Mouse (Mus musculus): ENCODE data around the gene Stk24.

Stk24 gene

DNA sequence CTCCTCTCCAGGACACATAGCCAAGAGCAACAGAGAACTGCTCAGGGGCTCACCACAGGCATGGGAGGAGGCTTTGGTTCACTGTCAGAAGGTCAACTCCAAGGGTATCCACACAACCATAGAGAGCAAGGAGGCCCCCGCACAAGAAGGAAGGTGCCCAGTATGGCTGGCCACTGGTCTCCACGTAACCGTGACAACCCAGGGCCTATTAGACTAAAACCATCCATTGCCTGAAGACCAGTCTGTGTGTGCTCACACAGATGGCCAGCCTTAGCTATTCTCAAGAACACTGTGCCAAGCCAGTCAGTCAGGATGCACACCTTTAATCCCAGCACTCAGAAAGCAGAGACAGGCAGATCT, 62.5 kb downstream of the Stk24 start:
- no peak for DNase-seq (ENCODE audit: extremely low read depth, insufficient read length, low spot score)

DNA sequence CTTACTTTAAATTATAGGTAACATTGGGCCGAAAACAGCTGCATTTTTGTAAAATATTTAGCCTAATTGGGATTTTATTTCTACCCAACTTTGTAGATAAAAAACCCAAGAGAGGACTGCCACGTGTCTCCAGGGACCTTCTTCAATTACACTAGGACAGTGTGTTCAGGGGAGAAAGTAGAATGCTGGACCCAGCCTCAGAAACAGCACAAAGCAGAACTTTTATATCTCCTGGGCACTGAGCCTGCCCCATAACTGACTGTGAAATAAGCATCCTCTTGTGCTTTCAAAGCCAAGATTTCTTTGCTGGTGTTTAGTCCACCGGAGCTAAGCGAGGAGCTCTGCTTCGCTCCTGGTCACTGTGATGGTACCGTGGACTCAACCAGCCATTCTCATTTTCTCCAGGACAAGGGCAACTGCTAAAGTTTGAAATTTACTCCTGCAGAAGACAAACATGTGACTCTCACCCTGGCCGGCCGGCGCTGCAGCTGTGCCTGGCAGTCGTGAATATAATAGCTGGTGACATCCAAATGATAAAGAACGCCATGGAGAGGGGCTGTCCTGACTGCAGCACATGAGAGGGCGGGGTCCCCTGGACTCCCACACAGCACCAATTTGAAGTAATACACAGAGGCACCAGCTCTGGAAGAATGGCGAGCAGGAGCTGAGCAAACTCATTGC, 63.0 kb downstream of the Stk24 start:
- DNase-seq (ENCODE audit: extremely low read depth, insufficient read length, low spot score): no peak

DNA sequence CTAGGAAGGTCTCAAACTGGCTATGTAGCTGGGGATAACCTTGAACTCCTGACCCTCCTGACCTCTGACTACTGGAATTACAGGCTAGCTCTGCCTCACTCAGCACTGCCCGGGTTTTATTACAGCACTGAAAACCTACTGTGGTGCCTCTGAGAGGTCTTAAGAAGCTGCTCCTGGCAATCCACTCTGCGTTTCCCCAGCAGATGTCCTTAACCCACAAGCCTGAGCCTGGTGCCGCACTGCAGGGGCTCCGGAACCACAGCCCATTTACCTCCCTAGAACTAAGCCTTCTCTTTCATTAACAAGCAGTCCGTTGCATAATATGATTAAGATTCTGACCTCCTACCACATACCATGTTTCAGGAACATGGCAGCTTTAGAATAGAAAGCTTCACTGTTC, 63.7 kb downstream of the Stk24 start:
- no peak for DNase-seq (ENCODE audit: extremely low read depth, insufficient read length, low spot score)

DNA sequence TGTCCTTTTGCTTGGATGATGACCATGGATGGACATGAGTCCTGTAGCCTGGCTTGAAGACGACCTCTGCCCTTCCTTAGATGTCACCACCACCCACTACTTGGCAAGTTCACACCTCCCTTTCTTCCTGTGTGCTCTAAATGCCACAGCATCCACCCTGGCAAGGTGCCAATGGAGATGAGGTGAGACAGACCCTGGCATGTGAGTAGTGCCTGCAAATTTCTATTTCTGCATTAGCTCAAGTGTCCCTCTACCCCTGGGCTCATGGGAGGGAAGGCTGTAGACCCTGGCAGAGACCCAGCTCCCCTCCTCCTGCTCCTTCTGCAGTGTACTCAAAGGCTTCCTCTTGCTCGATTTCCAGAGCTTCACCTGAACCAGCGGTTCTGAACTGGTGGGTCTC, 64.9 kb downstream of the Stk24 start:
- no peak for DNase-seq (ENCODE audit: extremely low read depth, insufficient read length, low spot score)

DNA sequence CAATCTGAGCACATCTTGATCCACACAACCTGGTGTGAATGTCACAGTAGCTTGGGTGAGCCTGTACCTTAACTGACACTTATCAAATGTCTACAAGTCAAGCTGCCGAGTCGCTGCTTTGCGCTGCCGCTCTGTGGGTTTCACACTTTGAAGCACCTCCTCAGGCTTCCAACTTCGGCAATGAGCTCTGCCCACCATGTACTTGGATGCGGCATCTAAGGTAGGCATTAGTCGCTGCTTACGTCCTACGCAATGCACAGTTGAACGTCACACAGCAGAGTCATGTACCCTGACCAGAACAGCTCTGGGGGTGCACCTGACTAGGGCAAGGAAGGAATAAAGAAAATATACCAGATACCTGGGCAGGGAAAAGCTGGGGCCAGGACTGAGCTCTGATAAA, 66.5 kb downstream of the Stk24 start:
- DNase-seq (ENCODE audit: extremely low read depth, insufficient read length, low spot score): no peak

DNA sequence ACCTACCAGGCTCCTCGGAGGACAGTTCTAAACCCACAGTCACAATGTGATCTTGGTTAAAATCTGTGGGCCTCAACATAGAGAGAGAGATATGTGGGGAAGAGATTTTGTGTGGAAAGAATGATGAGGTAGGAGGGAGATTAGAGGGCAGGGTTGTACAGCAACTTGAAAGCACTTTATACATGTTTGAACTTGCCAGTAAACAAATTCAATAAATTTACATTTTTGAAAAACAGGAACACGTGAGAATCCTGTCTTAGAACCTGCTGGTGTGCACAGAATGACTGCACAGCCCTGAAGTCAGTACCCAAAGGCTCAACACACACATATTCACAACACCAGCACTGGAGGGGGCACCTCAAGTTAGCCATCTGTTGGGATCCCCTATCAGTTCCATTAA, 68.7 kb downstream of the Stk24 start:
- no peak for DNase-seq (ENCODE audit: extremely low read depth, insufficient read length, low spot score)

DNA sequence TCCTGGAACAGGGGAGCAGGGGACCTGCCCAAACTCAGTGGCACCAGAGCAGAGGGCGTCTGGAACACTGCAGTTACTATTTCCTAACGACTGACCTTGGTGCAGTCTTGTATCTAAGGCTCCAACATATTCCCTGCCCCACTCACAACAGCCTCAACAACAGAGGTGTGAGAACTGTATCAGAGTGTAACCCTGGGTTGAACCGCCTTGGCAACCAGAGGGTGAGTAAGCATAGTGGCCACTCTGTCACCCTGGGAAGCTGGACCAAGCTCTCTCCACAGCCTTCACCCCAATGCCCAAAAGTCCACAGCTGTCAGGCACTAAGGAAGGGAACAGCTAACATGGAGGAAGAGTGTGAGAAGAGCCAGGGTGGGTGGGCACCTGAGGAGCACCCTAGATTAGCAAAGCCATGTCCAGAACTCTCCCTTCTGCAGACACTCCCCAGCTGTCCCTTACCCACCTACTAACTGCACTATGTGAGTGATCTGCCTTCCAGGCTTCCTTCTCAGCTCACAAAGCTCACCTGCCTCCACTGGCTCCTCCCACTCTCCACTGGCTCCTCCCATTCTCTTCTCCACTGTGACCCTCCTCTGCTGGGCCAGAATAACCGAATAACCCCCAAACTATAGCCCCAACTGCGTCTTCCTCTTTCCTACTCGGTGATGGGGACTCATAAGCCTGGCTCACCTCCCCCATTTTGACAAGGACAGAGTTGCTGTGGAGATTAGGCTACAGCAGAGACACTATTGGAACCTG, 69.3 kb downstream of the Stk24 start:
- no peak for DNase-seq (ENCODE audit: extremely low read depth, insufficient read length, low spot score)

DNA sequence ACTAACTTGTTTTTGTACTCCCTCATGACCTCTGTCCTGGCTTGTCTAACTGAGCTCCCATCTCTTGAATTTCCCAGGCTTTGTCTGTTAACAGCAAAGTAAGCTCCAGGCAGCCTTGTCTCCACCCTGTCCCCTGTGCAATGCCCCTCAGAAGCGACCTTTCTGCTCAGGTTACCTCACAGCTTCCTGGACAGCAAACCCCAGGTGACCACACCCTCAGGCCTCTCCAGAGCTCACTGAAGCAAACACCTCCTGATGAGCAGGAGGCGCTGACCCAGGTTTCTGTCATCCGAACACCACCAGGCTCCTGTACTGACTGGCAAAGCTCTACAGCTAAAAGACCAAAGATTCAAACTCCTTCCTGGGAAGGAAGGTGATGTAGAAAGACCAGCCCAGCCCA, 69.9 kb downstream of the Stk24 start:
- no peak for DNase-seq (ENCODE audit: extremely low read depth, insufficient read length, low spot score)

DNA sequence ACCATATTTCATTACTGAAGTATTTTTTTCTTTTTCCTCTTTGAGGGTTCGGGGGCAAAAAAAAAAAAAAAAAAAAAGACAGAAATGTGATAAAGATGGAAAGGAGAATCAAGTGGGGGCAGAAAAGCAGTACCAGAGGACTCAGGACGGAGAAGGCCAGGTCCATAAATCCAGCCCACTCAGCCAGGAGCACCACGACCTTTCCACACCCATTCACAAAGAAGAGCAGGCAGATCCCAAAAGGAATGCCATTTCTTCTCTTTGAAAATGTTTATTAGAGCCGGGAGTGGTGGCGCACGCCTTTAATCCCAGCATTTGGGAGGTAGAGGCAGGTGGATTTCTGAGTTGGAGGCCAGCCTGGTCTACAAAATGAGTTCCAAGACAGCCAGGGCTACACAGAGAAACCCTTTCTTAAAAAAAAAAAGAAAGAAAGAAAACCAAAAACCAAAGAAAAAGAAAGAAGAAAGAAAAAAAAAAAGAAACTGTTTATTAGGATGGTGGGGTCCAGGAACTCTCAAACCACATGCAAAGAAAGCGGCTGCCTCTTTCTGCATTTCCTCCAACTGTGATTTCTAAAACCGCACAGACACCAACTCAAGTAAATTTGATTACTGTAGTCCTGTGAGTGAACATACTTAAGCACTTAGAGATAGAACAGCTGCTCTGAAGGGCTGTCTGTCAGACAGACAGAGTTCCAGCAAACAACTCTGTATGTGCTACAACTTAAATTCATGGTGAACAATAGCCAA, 74.3 kb downstream of the Stk24 start:
- DNase-seq (ENCODE audit: extremely low read depth, insufficient read length, low spot score): no peak

DNA sequence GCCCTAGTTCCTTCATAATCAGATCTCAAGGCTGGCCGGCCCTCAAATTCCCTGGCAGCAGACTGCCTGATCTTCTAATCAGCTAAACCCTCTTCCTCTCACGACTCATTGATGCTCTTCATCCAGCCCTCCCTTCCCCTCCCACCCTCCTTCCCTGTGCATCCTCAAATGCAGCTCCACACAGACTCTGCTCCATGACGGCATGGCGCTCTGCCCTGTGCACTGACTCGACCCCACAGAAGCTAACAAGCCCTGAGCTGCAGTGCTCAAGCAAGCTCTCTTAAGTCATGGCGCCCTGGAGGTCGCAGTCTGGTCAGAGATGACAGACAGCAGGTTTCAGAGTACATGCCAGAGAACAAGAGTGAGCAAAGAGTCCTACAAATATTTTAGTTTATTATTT, 75.3 kb downstream of the Stk24 start:
- no peak for DNase-seq (ENCODE audit: extremely low read depth, insufficient read length, low spot score)

DNA sequence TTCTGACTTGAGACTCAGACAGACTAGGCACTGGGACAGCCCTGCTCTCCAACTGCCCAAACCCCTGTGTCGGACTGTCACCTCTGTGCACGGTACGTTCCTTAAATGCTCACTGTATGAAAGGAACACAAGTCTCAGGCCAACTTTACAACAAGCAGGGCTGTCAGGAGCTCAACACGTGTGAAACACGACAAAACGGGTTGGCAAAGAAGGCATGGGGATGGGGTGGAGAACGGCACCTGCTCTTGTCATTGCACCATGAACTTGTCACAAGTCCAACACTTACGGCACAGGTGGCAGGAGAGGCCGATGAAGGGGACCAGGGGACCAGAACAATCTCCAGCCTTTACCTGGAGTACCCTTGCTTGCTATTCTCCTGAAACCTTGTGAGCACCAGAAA, 80.7 kb downstream of the Stk24 start:
- no peak for DNase-seq (ENCODE audit: extremely low read depth, insufficient read length, low spot score)

DNA sequence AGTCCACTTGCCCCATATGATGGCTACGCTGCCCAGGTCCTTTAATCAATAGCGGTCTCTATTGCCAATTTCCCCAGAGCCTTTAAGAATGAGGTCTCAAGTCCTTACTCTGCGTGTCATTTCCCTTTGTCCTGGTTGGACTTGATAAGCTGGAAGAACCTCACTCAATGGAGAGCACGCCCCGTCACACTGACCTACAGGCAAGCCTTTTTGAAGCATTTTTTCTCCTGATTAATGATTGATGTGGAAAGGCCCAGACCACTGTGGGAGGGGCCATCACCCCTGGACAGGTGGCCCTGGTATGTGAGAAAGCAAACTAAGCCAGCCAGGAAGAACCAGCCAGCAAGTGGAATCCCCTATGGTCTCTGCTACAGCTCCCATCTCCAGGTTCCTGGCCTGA, 81.3 kb downstream of the Stk24 start:
- DNase-seq (ENCODE audit: extremely low read depth, insufficient read length, low spot score): no peak

DNA sequence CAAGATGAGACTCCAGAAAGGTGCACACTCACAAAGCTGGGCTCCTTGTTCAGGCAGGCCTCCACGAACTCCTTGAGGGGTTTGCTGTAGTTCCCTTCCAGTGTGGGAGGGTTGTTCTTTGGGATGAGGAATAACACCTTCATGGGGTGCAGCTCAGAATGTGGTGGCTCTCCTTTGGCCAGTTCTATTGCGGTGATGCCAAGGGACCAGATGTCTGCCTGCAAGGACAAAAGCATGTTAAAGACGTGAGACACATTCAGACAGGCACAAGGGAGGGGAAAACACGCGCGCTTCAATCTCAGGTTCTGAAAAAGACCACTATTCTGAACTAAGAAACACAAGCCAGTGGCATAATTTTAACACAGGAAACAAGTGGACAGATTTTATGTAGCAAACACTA, 82.7 kb downstream of the Stk24 start:
- DNase-seq (ENCODE audit: extremely low read depth, insufficient read length, low spot score): no peak

DNA sequence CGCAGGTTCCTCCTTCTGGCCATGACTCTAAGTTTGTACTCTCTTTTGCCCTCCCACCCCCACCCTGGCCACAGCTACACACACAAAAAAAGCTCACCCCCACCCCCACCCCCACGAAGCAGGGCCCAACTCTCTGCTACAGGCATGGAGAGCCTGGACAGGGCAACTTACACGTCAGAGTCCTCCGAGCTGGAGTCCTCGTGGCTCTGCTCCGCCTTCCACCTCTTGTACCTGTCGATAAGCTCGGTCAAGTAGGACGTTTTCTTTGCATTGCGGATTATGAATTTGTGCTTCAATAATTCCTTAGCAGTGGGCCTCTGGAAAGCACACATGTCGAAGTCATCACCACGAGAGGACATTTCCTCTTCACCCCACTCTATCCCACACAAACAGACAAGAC, 85.3 kb downstream of the Stk24 start:
- no peak for DNase-seq (ENCODE audit: extremely low read depth, insufficient read length, low spot score)

DNA sequence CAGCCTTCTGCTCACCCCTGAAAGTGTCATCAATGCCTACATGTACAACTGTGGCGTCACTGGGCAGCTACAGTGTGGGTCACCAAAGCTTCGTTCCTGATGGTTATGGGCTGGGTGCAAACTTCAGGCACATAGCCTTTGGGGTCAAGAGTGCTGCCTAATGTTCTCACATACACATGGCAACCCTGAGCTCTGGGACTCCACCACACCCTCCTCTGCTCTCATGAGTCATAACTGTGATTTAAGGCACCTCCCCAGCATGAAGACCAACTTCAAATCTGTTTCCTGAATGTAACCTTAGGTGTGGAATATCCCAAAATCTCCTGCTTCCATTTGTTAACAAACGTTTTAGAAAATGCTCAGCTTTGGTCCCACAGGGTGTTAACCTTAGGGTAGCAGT, 87.4 kb downstream of the Stk24 start:
- DNase-seq (ENCODE audit: extremely low read depth, insufficient read length, low spot score): no peak

DNA sequence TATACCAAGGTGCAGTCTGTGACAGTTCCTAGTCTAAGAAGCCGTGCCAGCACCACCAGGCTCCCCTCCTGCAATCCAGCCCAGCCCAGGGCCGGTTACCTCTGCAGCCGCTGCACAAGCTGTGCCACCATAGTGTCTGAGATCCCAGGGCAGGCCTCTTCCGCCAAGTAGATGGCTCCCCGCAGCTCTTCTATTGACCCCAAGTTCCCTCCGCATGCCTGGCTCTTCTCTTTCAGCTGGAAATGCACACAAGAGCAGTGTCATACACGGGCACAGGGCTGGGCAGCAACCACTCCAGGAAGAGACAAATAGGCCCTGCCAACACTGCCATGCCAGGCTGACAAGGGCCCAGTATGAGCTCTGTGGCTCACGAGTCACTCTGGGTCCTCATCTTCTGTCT, 87.9 kb downstream of the Stk24 start:
- no peak for DNase-seq (ENCODE audit: extremely low read depth, insufficient read length, low spot score)

DNA sequence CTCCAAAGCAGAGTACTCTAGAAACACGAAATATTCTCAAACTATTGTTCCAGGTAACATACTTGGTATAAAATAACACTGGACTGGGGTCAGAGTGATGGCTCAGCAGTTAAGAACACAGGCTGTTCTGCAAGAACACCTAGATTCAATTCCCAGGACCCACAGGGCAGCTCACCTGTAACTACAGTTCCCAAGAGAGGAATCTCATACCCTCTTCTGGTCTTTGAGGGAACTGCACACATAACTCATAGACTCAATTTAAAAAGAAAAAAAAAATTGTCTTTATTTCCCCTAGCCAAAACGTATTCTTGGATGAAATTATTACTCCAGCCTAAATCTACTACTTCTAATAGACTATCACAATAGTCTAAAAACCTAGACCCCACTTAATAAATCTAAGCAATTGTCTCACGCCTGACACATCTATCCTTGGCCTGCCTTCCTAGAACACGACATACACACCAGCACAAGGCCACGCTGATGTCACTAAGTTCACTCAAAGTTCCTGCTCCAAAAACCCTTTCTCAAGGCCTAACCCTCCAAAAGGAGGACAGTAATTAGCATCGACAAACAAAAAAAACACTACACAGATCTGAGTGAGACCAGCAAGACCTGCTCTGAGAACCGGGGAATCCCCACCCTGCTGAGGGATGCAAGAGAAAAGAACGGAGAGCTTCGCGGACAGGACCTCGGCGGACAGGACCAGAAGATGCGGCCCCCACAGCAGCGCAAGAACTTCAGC, 94.3 kb downstream of the Stk24 start:
- no peak for DNase-seq (ENCODE audit: extremely low read depth, insufficient read length, low spot score)

DNA sequence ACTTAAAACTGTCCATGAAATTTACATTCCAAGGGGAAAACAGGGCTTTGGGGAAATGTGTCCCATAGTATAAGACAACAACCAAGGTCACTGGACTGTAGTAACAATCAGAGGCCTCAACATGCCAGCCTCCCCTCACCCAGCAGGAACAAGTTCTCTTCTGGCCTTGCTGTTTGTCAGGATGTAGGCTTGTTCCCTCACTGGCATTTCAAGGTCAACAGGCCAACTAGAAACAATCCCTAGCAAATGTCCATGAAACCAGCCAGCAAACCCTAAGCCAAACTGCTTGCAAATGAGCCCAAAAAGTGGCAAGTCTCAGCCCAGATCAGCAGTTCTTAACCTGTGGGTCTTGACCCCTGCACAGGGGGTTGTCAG, 98.5 kb downstream of the Stk24 start:
- no peak for DNase-seq (ENCODE audit: extremely low read depth, insufficient read length, low spot score)

DNA sequence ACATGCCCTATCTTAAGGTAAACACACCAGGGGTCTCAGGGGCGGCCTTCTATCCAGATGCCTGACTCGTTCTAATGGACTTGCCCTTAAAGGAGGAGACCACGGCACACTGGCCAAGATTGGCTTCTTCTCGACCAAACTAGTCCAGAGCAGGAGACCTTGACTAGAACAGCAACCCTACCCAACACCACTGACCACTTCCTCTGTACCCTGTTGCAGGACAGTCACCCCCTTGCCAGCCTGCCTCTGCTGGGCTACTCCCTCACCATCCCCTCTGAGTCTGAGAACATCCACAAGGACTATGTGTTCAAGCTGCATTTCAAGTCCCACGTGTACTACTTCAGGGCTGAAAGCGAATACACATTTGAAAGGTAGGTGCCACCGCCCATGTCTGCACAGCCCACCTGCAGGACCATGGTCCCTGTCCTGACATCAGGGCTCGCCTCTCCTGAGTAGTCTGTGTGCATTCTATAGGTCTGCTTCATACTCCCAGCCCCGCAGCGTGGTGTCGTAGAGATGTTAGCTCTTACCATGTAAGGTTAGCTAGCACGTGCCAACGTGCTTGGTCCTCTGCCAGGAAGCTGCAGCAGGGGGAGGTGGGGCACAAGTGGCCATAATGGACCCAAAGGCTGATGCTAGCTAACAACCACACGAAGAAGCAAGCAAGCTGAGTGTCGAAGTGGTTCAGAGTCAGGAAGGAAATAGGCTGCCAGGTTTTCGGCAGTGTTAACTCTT, 99.0 kb downstream of the Stk24 start:
- DNase-seq (ENCODE audit: extremely low read depth, insufficient read length, low spot score): peak; percentile 25

DNA sequence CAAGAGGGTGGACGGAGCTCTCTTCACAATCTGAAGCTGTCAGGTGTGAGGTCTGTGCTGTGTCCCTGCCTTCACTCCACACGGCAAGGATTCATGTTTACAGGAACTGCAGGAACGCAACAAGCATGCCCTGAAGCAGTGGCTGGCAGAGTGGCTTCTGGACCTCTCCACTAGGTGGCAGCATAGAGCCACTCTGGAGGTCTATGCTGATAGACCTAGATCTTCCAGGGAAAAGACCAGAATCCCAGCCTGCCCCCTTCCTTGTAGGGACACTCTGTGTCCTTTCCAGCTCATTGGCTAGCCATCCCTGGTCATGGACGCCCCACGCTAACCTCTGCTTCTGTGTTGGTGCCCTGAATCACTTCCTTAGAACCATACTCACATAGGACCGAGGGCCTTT, 100.7 kb downstream of the Stk24 start:
- peak; percentile 35 for DNase-seq (ENCODE audit: extremely low read depth, insufficient read length, low spot score)

DNA sequence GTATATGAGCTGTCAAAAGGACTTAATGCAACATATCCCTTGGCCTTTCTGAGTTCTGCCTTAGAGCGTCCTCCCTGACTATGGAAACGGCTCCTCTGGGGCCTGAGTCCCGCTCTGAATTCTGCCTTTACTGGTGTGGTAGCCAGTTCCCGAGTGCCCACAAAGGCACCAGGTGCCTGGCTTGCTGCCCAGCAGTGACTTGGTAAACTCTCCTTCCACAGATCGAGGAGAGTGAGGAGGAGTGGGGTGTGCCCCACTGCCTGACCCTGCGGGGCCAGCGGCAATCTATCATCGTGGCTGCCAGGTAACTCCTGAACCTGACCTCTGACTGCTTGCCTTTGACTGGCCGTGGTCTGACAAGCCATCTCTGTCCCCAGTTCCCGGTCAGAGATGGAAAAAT, 103.8 kb downstream of the Stk24 start:
- DNase-seq (ENCODE audit: extremely low read depth, insufficient read length, low spot score): no peak

Data from 3134 (cell line).